Mouse (Mus musculus) Patski (cell line): ENCODE results near the gene Zfp493. TPM values are rescaled to one million over a fixed set of nuclear protein-coding genes. Genes with fewer than 3 reads are reported as not detected.
"Not testable (repeated sequence)": the region's sequence is repeated elsewhere in the genome, so short reads cannot be mapped to it uniquely, and the experiment has no call there.

Experiments
- ATAC-seq: fragments of 100-300 bp; one replicate; pipeline ENCODE4 v1.8.0; 2021
- CTCF ChIA-PET: fragments of 350-600 bp; sonication (Branson Sonifier 250); formaldehyde crosslinking; loops from one replicate; lab custom pipeline; 2022; ENCODE audit warnings: inconsistent platforms; lab: Charles Lee
- POLR2A ChIA-PET: fragments of 350-600 bp; sonication (Branson Sonifier 250); formaldehyde crosslinking; loops from one replicate; lab custom pipeline; 2022; ENCODE audit warnings: antibody characterized with exemption, inconsistent platforms; lab: Charles Lee
- DNase-seq: peaks from one replicate; pipeline ENCODE4 v3.0.0-alpha.2; 2011; ENCODE audit warnings: low read depth, low spot score
- H3K27me3 ChIP-seq: fragments of 371-371 bp; one replicate; pipeline ENCODE4 v1.5.1; 2021
- CTCF ChIP-seq: fragments of 100-300 bp; IDR thresholded peaks from one replicate; pipeline ENCODE4 v1.5.1; 2021
- in situ Hi-C: fragments of 300-500 bp; cut with MboI; formaldehyde crosslinking; loops from 3 replicates; pipeline ENCODE4 v1.11.1; 2018; ENCODE audit warnings: low pct_unique_long_range_greater_than_20kb, mixed read lengths
- polyA plus RNA-seq: library from polyadenylated mRNA; unstranded; gene quantifications from one replicate; pipeline ENCODE4 v1.2.3, GENCODE M21; 2021

The Zfp493 gene
- polyA plus RNA-seq, 1 experiment from 2014 or later, result 1.2 TPM

- in situ Hi-C loops, result no loop called here
- DNase-seq (no peak), ATAC-seq (no peak)
- ChIA-PET CTCF (no interaction called here), POLR2A (no interaction called here)
- H3K27me3 ChIP-seq, result no peaks in the 10 kb centered on the region
- no peak for TF ChIP-seq CTCF
Observed at GRCm38 (mm10) chr13:67798618-67799017, 19.1 kb downstream of the Zfp493 start.

GRCm38 (mm10) chr13:67799151-67799550 is 19.7 kb downstream of the Zfp493 start:
- POLR2A ChIA-PET, ATAC-seq, in situ Hi-C loops, CTCF ChIA-PET, DNase-seq, H3K27me3 ChIP-seq: not testable (repeated sequence)

DNA sequence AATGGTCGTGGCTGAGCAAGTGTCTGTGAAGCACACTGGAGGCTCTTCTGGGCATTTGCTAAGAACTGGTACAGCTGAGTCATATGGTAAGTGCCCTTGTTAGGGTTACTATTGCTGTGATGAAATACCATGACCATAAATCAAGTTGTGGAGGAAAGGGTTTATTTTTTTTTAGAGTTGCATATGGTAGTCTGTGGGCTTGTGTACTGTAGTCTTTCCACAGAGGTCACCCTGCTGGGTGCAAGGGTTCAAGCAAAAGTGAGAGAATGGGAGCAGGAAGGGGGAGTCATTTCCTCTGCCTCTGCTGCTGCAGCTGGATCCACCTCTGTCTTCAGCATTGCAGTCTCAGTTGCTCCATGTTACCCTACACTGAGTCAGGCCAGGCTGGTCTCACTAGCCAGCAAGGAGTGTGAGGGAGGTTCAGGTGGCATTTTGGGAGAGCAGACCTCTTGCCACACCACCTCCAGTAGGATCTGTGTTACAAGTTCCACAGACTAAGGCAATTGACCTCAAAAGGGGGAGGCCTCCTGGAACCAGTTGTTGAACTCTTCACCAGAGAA is 32.2 kb downstream of the Zfp493 start:
- DNase-seq (no peak), ATAC-seq (no peak)
- H3K27me3 ChIP-seq, result no peaks in the 10 kb centered on the region
- ChIA-PET CTCF (no interaction called here), POLR2A (no interaction called here)
- TF ChIP-seq CTCF, result no peak
- in situ Hi-C loops, result no loop called here

GRCm38 (mm10) chr13:67812961-67813709 is 33.6 kb downstream of the Zfp493 start:
- ChIA-PET CTCF (no interaction called here), POLR2A (no interaction called here)
- no peak for DNase-seq
- no peaks in the 10 kb centered on the region for H3K27me3 ChIP-seq
- TF ChIP-seq CTCF, result no peak
- in situ Hi-C loops, result no loop called here
- ATAC-seq, result no peak

- ATAC-seq (peak; percentile 96), DNase-seq (peak; percentile 31)
- in situ Hi-C loops, result no loop called here
- H3K27me3 ChIP-seq, result no peaks in the 10 kb centered on the region
- ChIA-PET CTCF (no interaction called here), POLR2A (interaction anchor here (0.6 kb wide), 1 partner anchor 558 kb away, joined by 4 read pairs; no protein-coding TSS in a partner anchor)
- TF ChIP-seq CTCF, result no peak
Observed at GRCm38 (mm10) chr13:67813710-67814660, 34.5 kb downstream of the Zfp493 start, which contains the start of gene Zfp273. Gene Zfp273 (plus strand): TSS chr13:67813740.

DNA sequence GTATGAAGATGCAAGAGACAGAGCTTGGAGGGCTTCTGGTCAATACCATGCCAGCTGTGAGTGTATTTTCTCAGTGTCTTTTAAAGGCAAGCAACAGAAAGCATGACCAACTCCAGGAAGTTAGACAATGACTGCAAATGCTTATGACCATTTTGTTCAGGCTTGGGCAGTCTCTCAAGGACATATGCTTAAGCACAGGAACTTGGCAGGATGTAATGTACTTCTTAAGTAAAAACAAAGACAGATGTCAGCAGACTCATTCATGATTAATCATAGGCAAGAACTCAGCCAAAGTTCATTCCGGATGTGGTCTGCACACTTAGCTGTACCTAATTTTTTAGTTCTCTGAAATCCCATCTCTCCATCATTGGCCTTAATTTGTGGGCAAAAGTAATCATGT is 39.1 kb downstream of the Zfp493 start:
- DNase-seq, result no peak
- ChIA-PET CTCF (no interaction called here), POLR2A (no interaction called here)
- in situ Hi-C loops, result no loop called here
- TF ChIP-seq CTCF, result no peak
- ATAC-seq, result no peak
- no peaks in the 10 kb centered on the region for H3K27me3 ChIP-seq

GRCm38 (mm10) chr13:67830911-67831336 is 51.4 kb downstream of the Zfp493 start, which contains the start of gene Gm10037:
Gene Gm10037 (plus strand): TSS chr13:67831106.
- H3K27me3 ChIP-seq, result no peaks in the 10 kb centered on the region
- ChIA-PET CTCF (no interaction called here), POLR2A (no interaction called here)
- ATAC-seq (no peak), DNase-seq (no peak)
- in situ Hi-C loops, result loop anchor here (10.0 to 25.0 kb wide), 4 partner anchors 96 to 731 kb away; partner anchors contain the start of gene Zfp457
- no peak for TF ChIP-seq CTCF

GRCm38 (mm10) chr13:67833137-67833536 is 53.6 kb downstream of the Zfp493 start:
- POLR2A ChIA-PET, CTCF ChIA-PET, H3K27me3 ChIP-seq, ATAC-seq, DNase-seq: not testable (repeated sequence)
- in situ Hi-C loops, result loop anchor here (10.0 to 25.0 kb wide), 4 partner anchors 98 to 729 kb away; partner anchors contain the start of gene Zfp457

Other genes with a start within 250 kb of the Zfp493 start
- gene Zfp748, start 225.9 kb upstream of the Zfp493 start, polyA plus RNA-seq, result 6.3 TPM
- 7.5 TPM for gene Zfp729b, start 170.0 kb upstream of the Zfp493 start, polyA plus RNA-seq
- 1.2 TPM for gene Gm49345, start 141.9 kb upstream of the Zfp493 start, polyA plus RNA-seq
- 4.4 TPM for gene Zfp729a, start 141.9 kb upstream of the Zfp493 start, polyA plus RNA-seq
- gene Zfp738, start 92.6 kb upstream of the Zfp493 start, polyA plus RNA-seq, result 6.8 TPM
- 11.8 TPM for gene Zfp65, start 50.5 kb upstream of the Zfp493 start, polyA plus RNA-seq
- 3.2 TPM for gene Zfp85, start 24.5 kb upstream of the Zfp493 start, polyA plus RNA-seq
- gene Zfp273, start 34.0 kb downstream of the Zfp493 start, polyA plus RNA-seq, result 3.6 TPM
- 0.23 TPM for gene Gm10037, start 51.4 kb downstream of the Zfp493 start, polyA plus RNA-seq
- 0.14 TPM for gene BC048507, start 83.6 kb downstream of the Zfp493 start, polyA plus RNA-seq